ENCODE assay signal across 25 mouse cellular contexts in genomic region chr1:66101419-66101818, GRCm38 (mm10).
DNase-seq lines count a peak whose midpoint lies in the region; ATAC-seq and TF ChIP-seq lines count a peak whose summit lies in the region.
"Had no signal": no experiment of that assay in that cellular context is flagged by ENCODE, and none has a peak within 500 bp of the region (broad histone marks: within the 10 kb centered on the region; RNA-seq: fewer than 3 reads in every experiment).

No protein-coding gene starts in this region.

- no peaks in the 10 kb centered on the region for H3K36me3 ChIP-seq in kidney, adult 2 months (ENCODE audit: control insufficient read depth, insufficient read depth, low read length)
- H3K36me3 ChIP-seq in kidney, embryonic 16.5 days (ENCODE audit: insufficient read depth, low read length), result no peaks in the 10 kb centered on the region
- H3K36me3 ChIP-seq: heart, embryonic 13.5 days; hindbrain, embryonic 10.5 days; hindbrain, embryonic 15.5 days; limb, embryonic 12.5 days; liver, embryonic 12.5 days had no signal

- no peak overlapping the region for H3K4me2 ChIP-seq in kidney, embryonic 16.5 days (replicated peaks; ENCODE audit: low read depth, low read length)
- H3K4me2 ChIP-seq: forebrain, embryonic 13.5 days; heart, embryonic 13.5 days; hindbrain, embryonic 15.5 days; limb, embryonic 12.5 days; liver, embryonic 12.5 days had no signal

- no peaks in the 10 kb centered on the region for H3K9me3 ChIP-seq in kidney, embryonic 16.5 days (ENCODE audit: low read length)
- H3K9me3 ChIP-seq: forebrain, embryonic 13.5 days; heart, embryonic 13.5 days; hindbrain, embryonic 10.5 days; hindbrain, embryonic 15.5 days; limb, embryonic 12.5 days; liver, embryonic 12.5 days had no signal

- TF ChIP-seq POLR2A in kidney, adult 2 months (IDR thresholded peaks at IDR 0.05; ENCODE audit: low read depth, low read length), result no peak
- no peak for TF ChIP-seq POLR2A in lung, adult 2 months (IDR thresholded peaks at IDR 0.05; ENCODE audit: borderline replicate concordance, extremely low read depth, low read depth, low read length)

- no peak overlapping the region for H3K4me3 ChIP-seq in kidney, adult 2 months (ENCODE audit: insufficient read depth, low read depth, low read length)
- H3K4me3 ChIP-seq in kidney, embryonic 16.5 days (ENCODE audit: low read length), result no peak overlapping the region
- no peak overlapping the region for H3K4me3 ChIP-seq in lung, adult 2 months (replicated peaks; ENCODE audit: extremely low read depth, low read depth, low read length)
- H3K4me3 ChIP-seq: forebrain, embryonic 13.5 days; heart, embryonic 13.5 days; hindbrain, embryonic 10.5 days; hindbrain, embryonic 15.5 days; layer of hippocampus, adult 2 months; left cerebral cortex, adult 2 months; limb, embryonic 12.5 days; liver, embryonic 12.5 days had no signal

- H3K9ac ChIP-seq in kidney, embryonic 16.5 days (replicated peaks; ENCODE audit: low read length), result no peak overlapping the region
- H3K9ac ChIP-seq: forebrain, embryonic 13.5 days; heart, embryonic 13.5 days; hindbrain, embryonic 15.5 days; limb, embryonic 12.5 days; liver, embryonic 12.5 days; liver, postnatal 0 days had no signal

- DNase-seq in kidney, adult 2 months, result peak; percentile 45
- DNase-seq in lung, adult 2 months, result peak; percentile 5
- DNase-seq in lung, postnatal 10 days, result no peak
- DNase-seq in lung, postnatal 14 days, result peak; percentile 5
- DNase-seq in gastrocnemius, adult 8-10 months (ENCODE audit: low spot score in 2 of 2), result no peak
- DNase-seq: adrenal gland, adult 2 months; B cell, adult 2 months; cerebellum, adult 2 months; cerebellum, postnatal 14 days; gastrocnemius, postnatal 36 days; heart, postnatal 14 days; liver, postnatal 0 days; midbrain, embryonic 14.5 days; retina, postnatal 1 day; right cerebral cortex, postnatal 14 days had no signal

- H3K27ac ChIP-seq in kidney, adult 2 months (ENCODE audit: insufficient read depth, low read depth, low read length), result no peak overlapping the region
- no peak overlapping the region for H3K27ac ChIP-seq in kidney, embryonic 16.5 days (ENCODE audit: low read length)
- H3K27ac ChIP-seq: forebrain, embryonic 13.5 days; heart, embryonic 13.5 days; hindbrain, embryonic 10.5 days; hindbrain, embryonic 15.5 days; layer of hippocampus, adult 2 months; left cerebral cortex, adult 2 months; limb, embryonic 12.5 days; liver, embryonic 12.5 days had no signal

- WGBS in kidney, adult 2 months, result 27% methylated on average over 2 of the region's 2 CpGs
- WGBS in kidney, embryonic 16.5 days, result 33% methylated on average over 2 of the region's 2 CpGs
- WGBS in lung, adult 2 months, result 25% methylated on average over 2 of the region's 2 CpGs

- no peak for TF ChIP-seq CTCF in kidney, adult 2 months (conservative IDR thresholded peaks at IDR 0.05; ENCODE audit: insufficient read depth, insufficient read length, low read depth, low read length)
- TF ChIP-seq CTCF in lung, adult 2 months (IDR thresholded peaks at IDR 0.05; ENCODE audit: insufficient read depth, low read length), result no peak

- no peaks in the 10 kb centered on the region for H3K4me1 ChIP-seq in kidney, adult 2 months (ENCODE audit: control insufficient read depth, insufficient read depth, low read length)
- H3K4me1 ChIP-seq in kidney, embryonic 16.5 days (ENCODE audit: insufficient read depth, low read length), result no peaks in the 10 kb centered on the region
- no peaks in the 10 kb centered on the region for H3K4me1 ChIP-seq in lung, adult 2 months (ENCODE audit: control insufficient read depth, insufficient read depth, low read length)
- H3K4me1 ChIP-seq: forebrain, embryonic 13.5 days; heart, embryonic 13.5 days; hindbrain, embryonic 10.5 days; hindbrain, embryonic 15.5 days; limb, embryonic 12.5 days; liver, embryonic 12.5 days had no signal

- no peaks in the 10 kb centered on the region for H3K27me3 ChIP-seq in kidney, adult 2 months (replicated peaks; ENCODE audit: control insufficient read depth, insufficient read depth, low read length)
- H3K27me3 ChIP-seq in kidney, embryonic 16.5 days (ENCODE audit: insufficient read depth, low read length), result no peaks in the 10 kb centered on the region
- H3K27me3 ChIP-seq: forebrain, embryonic 13.5 days; heart, embryonic 13.5 days; hindbrain, embryonic 15.5 days; liver, embryonic 12.5 days had no signal

- ATAC-seq in kidney, embryonic 16.5 days (ENCODE audit: low FRiP score, low TSS enrichment), result no peak
- ATAC-seq: forebrain, embryonic 13.5 days; inflammation-experienced regulatory T-cells, adult 6 months; liver, embryonic 12.5 days; liver, postnatal 0 days had no signal

Comparison
In these comparisons a context has a peak if more than half of its experiments do, and no peak if none do; other contexts are left out.
1. DNase-seq: peak in kidney, adult 2 months (single experiment), lung, adult 2 months (single experiment) and lung, postnatal 14 days (single experiment); none in lung, postnatal 10 days (single experiment) and gastrocnemius, adult 8-10 months (0 of 2).